In genomic region chr3:148984326-148984725, GRCm38 (mm10) we compare ENCODE assay signal across 12 mouse cellular contexts. TPM values are rescaled to one million over a fixed set of nuclear protein-coding genes. Genes with fewer than 3 reads are reported as not detected.
DNase-seq lines count a peak whose midpoint lies in the region; ATAC-seq and TF ChIP-seq lines count a peak whose summit lies in the region.
"Had no signal": no experiment of that assay in that cellular context is flagged by ENCODE, and none has a peak within 500 bp of the region (broad histone marks: within the 10 kb centered on the region; RNA-seq: fewer than 3 reads in every experiment).

No protein-coding gene starts in this region.

- TF ChIP-seq POLR2A in liver, adult 2 months (IDR thresholded peaks at IDR 0.05; ENCODE audit: extremely low read depth, insufficient read depth, low read length), result no peak
- TF ChIP-seq POLR2A in cerebellum, adult 2 months (IDR thresholded peaks at IDR 0.05; ENCODE audit: borderline replicate concordance, insufficient read depth, low read length), result no peak

- 24% methylated on average over 6 of the region's 6 CpGs for WGBS in liver, adult 2 months
- WGBS in liver, embryonic 11.5 days, result 49% methylated on average over 6 of the region's 6 CpGs
- WGBS in forebrain, embryonic 11.5 days, result 36% methylated on average over 6 of the region's 6 CpGs
- WGBS in kidney, embryonic 16.5 days, result 31% methylated on average over 6 of the region's 6 CpGs
- WGBS in midbrain, embryonic 16.5 days, result 42% methylated on average over 6 of the region's 6 CpGs
- 79% methylated on average over 6 of the region's 6 CpGs for WGBS in cerebellum, adult 2 months

- H3K4me1 ChIP-seq in liver, adult 2 months (ENCODE audit: control insufficient read depth, insufficient read depth, low read length), result peaks cover 23% of the 10 kb centered on the region
- H3K4me1 ChIP-seq in liver, embryonic 11.5 days (replicated peaks; ENCODE audit: control insufficient read depth, insufficient read depth, low read length), result peaks cover 16% of the 10 kb centered on the region
- peaks cover 4% of the 10 kb centered on the region for H3K4me1 ChIP-seq in forebrain, embryonic 11.5 days (replicated peaks; ENCODE audit: control insufficient read depth, insufficient read depth, low read length)
- peaks cover 46% of the 10 kb centered on the region for H3K4me1 ChIP-seq in kidney, embryonic 16.5 days (ENCODE audit: insufficient read depth, low read length)
- peaks cover 21% of the 10 kb centered on the region for H3K4me1 ChIP-seq in midbrain, embryonic 16.5 days (ENCODE audit: control insufficient read depth, insufficient read depth, low read length)
- H3K4me1 ChIP-seq in cerebellum, adult 2 months (ENCODE audit: control insufficient read depth, insufficient read depth, low read length), result no peaks in the 10 kb centered on the region; the same call in 1 of the 2 replicates

- no peak overlapping the region for H3K4me3 ChIP-seq in liver, adult 2 months (ENCODE audit: insufficient read depth, low read depth, low read length)
- no peak overlapping the region for H3K4me3 ChIP-seq in liver, embryonic 11.5 days (ENCODE audit: low read depth, low read length)
- H3K4me3 ChIP-seq in forebrain, embryonic 11.5 days (ENCODE audit: low read depth, low read length), result no peak overlapping the region; the same call in 1 of the 2 replicates
- H3K4me3 ChIP-seq in kidney, embryonic 16.5 days (ENCODE audit: low read length), result no peak overlapping the region; the same call in 1 of the 2 replicates
- H3K4me3 ChIP-seq in midbrain, embryonic 16.5 days (ENCODE audit: low read depth, low read length), result peak overlapping the region; percentile 15; the same call in 1 of the 2 replicates
- H3K4me3 ChIP-seq in cerebellum, adult 2 months (replicated peaks; ENCODE audit: insufficient read depth, low read depth, low read length), result no peak overlapping the region
- H3K4me3 ChIP-seq: myocyte had no signal

- no peaks in the 10 kb centered on the region for H3K27me3 ChIP-seq in liver, adult 2 months (ENCODE audit: control insufficient read depth, insufficient read depth, low read length)
- H3K27me3 ChIP-seq in liver, embryonic 11.5 days (replicated peaks; ENCODE audit: control insufficient read depth, insufficient read depth, low read length), result no peaks in the 10 kb centered on the region
- H3K27me3 ChIP-seq in forebrain, embryonic 11.5 days (ENCODE audit: control insufficient read depth, insufficient read depth, low read length), result no peaks in the 10 kb centered on the region
- H3K27me3 ChIP-seq in kidney, embryonic 16.5 days (ENCODE audit: insufficient read depth, low read length), result no peaks in the 10 kb centered on the region
- no peaks in the 10 kb centered on the region for H3K27me3 ChIP-seq in midbrain, embryonic 16.5 days (ENCODE audit: control insufficient read depth, insufficient read depth, low read depth, low read length)
- no peaks in the 10 kb centered on the region for H3K27me3 ChIP-seq in cerebellum, adult 2 months (ENCODE audit: control insufficient read depth, insufficient read depth, low read length)

- no peak overlapping the region for H3K9ac ChIP-seq in liver, adult 2 months (ENCODE audit: low read depth, low read length)
- H3K9ac ChIP-seq in liver, embryonic 11.5 days (ENCODE audit: low read depth, low read length), result no peak overlapping the region
- H3K9ac ChIP-seq in forebrain, embryonic 11.5 days (ENCODE audit: low read length), result no peak overlapping the region
- no peak overlapping the region for H3K9ac ChIP-seq in kidney, embryonic 16.5 days (replicated peaks; ENCODE audit: low read length)
- 0 out of 2 replicates have a peak overlapping the region, but pooled peaks have one; percentile 1 for H3K9ac ChIP-seq in midbrain, embryonic 16.5 days (ENCODE audit: low read depth, low read length)

- H3K36me3 ChIP-seq in liver, adult 2 months (ENCODE audit: control insufficient read depth, insufficient read depth, low read length), result no peaks in the 10 kb centered on the region
- H3K36me3 ChIP-seq in liver, embryonic 11.5 days (ENCODE audit: control insufficient read depth, insufficient read depth, low read length), result no peaks in the 10 kb centered on the region
- H3K36me3 ChIP-seq in forebrain, embryonic 11.5 days (ENCODE audit: control insufficient read depth, insufficient read depth, low read length), result no peaks in the 10 kb centered on the region
- no peaks in the 10 kb centered on the region for H3K36me3 ChIP-seq in kidney, embryonic 16.5 days (ENCODE audit: insufficient read depth, low read length)
- no peaks in the 10 kb centered on the region for H3K36me3 ChIP-seq in midbrain, embryonic 16.5 days (ENCODE audit: control insufficient read depth, insufficient read depth, low read length)

- H3K79me2 ChIP-seq in liver, adult 2 months (ENCODE audit: control insufficient read depth, insufficient read depth, low read length), result peaks cover 39% of the 10 kb centered on the region

- DNase-seq in liver, adult 2 months (ENCODE audit: extremely low read depth, low read depth, low spot score), result peak; percentile 83
- no peak for DNase-seq in liver, embryonic 11.5 days (ENCODE audit: low spot score)
- DNase-seq in forebrain, embryonic 11.5 days (ENCODE audit: low spot score), result no peak
- no peak for DNase-seq in left cerebral cortex, adult 11 months (ENCODE audit: low spot score)
- no peak for DNase-seq in cerebellum, postnatal 4 days (ENCODE audit: low spot score in 2 of 2)
- no peak for DNase-seq in cerebellum, adult 2 months
- DNase-seq: cerebellum, postnatal 14 days; gastrocnemius, postnatal 25 days; liver had no signal

- ATAC-seq in liver, embryonic 11.5 days (replicated peaks; ENCODE audit: low FRiP score), result no peak
- ATAC-seq in forebrain, embryonic 11.5 days (replicated peaks; ENCODE audit: low FRiP score), result no peak
- no peak for ATAC-seq in kidney, embryonic 16.5 days (ENCODE audit: low FRiP score, low TSS enrichment)
- ATAC-seq in midbrain, embryonic 16.5 days, result no peak

- no peak for TF ChIP-seq CTCF in liver, adult 2 months (IDR thresholded peaks at IDR 0.05; ENCODE audit: low read depth, low read length)
- TF ChIP-seq CTCF in cerebellum, adult 2 months (IDR thresholded peaks at IDR 0.05; ENCODE audit: borderline replicate concordance, insufficient read depth, low read depth, low read length), result no peak

- H3K27ac ChIP-seq in liver, adult 2 months (replicated peaks; ENCODE audit: insufficient read depth, low read depth, low read length), result peak overlapping the region; percentile 43; the same call in 1 of the 2 replicates
- no peak overlapping the region for H3K27ac ChIP-seq in liver, embryonic 11.5 days (ENCODE audit: low read depth, low read length)
- no peak overlapping the region for H3K27ac ChIP-seq in forebrain, embryonic 11.5 days (ENCODE audit: low read depth, low read length)
- no peak overlapping the region; the same call in 1 of the 2 replicates for H3K27ac ChIP-seq in kidney, embryonic 16.5 days (ENCODE audit: low read length)
- H3K27ac ChIP-seq in midbrain, embryonic 16.5 days (ENCODE audit: low read length), result no peak overlapping the region
- H3K27ac ChIP-seq in cerebellum, adult 2 months (ENCODE audit: insufficient read depth, low read length), result no peak overlapping the region

- H3K9me3 ChIP-seq in liver, embryonic 11.5 days (ENCODE audit: control insufficient read depth, low read length), result no peaks in the 10 kb centered on the region
- no peaks in the 10 kb centered on the region for H3K9me3 ChIP-seq in forebrain, embryonic 11.5 days (ENCODE audit: control insufficient read depth, low read length)
- no peaks in the 10 kb centered on the region for H3K9me3 ChIP-seq in kidney, embryonic 16.5 days (ENCODE audit: low read length)
- no peaks in the 10 kb centered on the region for H3K9me3 ChIP-seq in midbrain, embryonic 16.5 days (replicated peaks; ENCODE audit: control insufficient read depth, low read length, poor library complexity, severe bottlenecking)

- H3K4me2 ChIP-seq in liver, embryonic 11.5 days, result no peak overlapping the region
- peak overlapping the region; percentile 37; the same call in 1 of the 2 replicates for H3K4me2 ChIP-seq in forebrain, embryonic 11.5 days (ENCODE audit: low read depth, low read length, severe bottlenecking)
- H3K4me2 ChIP-seq in kidney, embryonic 16.5 days (replicated peaks; ENCODE audit: low read depth, low read length), result peak overlapping the region; percentile 39
- H3K4me2 ChIP-seq in midbrain, embryonic 16.5 days (ENCODE audit: low read length), result peak overlapping the region; percentile 27

RNA-seq across cellular contexts. Expression of gene Adgrl2, which starts 6.0 kb away (rescaled TPM):
- total RNA-seq in liver, adult 2 months (2014; rRNA removed), result 27.9 and 34.6 TPM in 2 replicates
- 22.8 and 26.2 TPM in 2 replicates for polyA plus RNA-seq in liver, adult 2 months (2012; rRNA removed)
- polyA plus RNA-seq in liver, embryonic 11.5 days (2014; fragmentation: Nextera tagmentation; extraction: Ambion mirVana), result 27.4 and 27.7 TPM in 2 replicates
- polyA plus RNA-seq in forebrain, embryonic 11.5 days (2014; fragmentation: Nextera tagmentation; extraction: Ambion mirVana), result 112 and 116 TPM in 2 replicates
- polyA plus RNA-seq in kidney, embryonic 16.5 days (2015; fragmentation: Nextera tagmentation; extraction: Ambion mirVana), result 49.9 and 55.1 TPM in 2 replicates
- polyA plus RNA-seq in midbrain, embryonic 16.5 days (2015; fragmentation: Nextera tagmentation; extraction: Ambion mirVana), result 117 and 119 TPM in 2 replicates
- polyA plus RNA-seq in cerebellum, adult 2 months (2012; rRNA removed), result 38.5 and 39.1 TPM in 2 replicates
